Mouse (Mus musculus): Measurements from ENCODE around the gene Ephb3. TPM values are rescaled to one million over a fixed set of nuclear protein-coding genes. Genes with fewer than 3 reads are reported as not detected.
"Not testable (repeated sequence)": the region's sequence is repeated elsewhere in the genome, so short reads cannot be mapped to it uniquely, and the experiment has no call there.

Ephb3 gene
- total RNA-seq (2021), result 10 to 100 TPM; 19.2 to 22.8 TPM
- long read RNA-seq, experiment 1, full-length matches to known transcripts, result 15 of 23 reads
- long read RNA-seq, experiment 1, partial matches to known transcripts, result 6 of 23 reads
- long read RNA-seq, experiment 1, other reads (novel, unspliced or antisense), result 2 of 23 reads
- long read RNA-seq, experiment 2, full-length matches to known transcripts, result 6 of 17 reads
- long read RNA-seq, experiment 2, partial matches to known transcripts, result 7 of 17 reads
- long read RNA-seq, experiment 2, other reads (novel, unspliced or antisense), result 4 of 17 reads

DNA sequence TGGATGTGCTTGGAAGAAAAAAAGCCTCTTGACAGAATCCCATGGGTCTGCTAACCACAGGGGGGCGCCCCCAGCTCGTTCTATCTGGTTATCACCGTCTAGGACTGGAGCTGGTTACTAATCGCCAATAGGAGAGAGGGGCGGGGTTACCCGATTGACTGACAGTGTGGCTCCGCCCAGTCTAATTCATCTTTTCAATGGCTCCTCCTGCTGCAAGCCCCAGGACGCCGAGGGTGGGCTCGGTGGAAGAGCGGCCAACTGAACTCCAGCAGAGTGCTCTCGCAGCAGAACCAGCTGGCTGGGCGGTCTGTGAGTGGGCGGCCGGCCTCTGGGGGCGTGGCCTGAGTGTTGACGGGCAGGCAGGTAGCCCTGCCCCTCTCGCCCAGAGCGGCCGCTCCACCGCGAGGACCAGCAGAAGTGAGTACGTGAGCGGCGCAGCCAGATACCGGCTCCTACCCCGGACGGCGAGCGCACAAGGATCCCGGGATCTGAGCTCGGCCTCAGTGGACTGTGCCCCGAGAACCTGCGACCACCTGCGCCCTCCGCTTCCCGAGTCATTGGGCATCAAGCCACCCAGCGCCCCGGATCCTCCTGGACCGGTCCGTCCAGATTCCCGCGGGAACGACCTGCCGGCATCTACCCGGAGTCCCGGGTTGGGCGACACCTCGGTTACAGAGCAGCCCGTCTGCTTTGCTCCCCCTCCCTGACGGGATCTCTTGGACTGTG lies at the start of gene Ephb3:
TSS of gene Ephb3 (plus strand) at position 389 of the 726 bp plus-strand sequence.
- DNase-seq (ENCODE audit: low spot score in 2 of 2), result peak; percentile 99 to 100

DNA sequence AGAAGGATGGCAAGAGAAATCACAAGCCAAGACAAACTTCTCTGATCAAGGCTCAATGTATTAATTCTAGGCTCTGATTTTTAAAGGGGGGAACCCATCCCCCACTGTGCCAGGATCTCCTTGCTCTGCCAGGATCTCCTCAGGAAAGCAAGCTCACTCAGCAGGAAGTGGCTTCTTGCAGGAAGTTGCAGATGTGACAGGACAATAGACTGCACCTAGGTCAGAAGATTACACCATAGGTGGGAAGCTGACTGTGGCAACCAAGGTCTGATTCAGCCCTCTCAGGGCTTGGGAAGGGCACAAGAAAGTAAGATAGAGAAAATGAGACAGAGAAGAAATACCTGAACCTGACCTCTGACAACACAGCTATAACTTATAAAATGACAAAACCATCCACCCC lies 48.3 kb upstream of the Ephb3 start:
- not testable (repeated sequence) for DNase-seq (ENCODE audit: low spot score in 2 of 2)

DNA sequence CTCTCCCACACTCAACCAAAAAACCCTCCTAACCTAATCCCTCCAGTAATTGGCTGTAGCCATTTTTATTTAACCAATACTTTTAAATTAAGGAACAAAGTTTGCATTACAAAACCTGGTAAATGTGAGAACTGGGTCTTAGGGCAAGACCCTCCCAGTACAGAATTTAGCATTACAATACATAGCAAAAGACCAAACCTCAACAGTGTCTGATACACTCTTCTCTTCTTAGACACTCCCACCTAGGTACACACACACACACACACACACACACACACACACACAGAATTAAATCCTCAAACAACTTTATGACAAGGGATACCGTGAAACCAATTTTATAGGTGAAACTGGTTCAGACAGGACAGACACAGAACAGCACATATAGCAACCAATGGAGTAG lies 45.3 kb upstream of the Ephb3 start:
- DNase-seq (ENCODE audit: low spot score in 2 of 2), result not testable (repeated sequence)

DNA sequence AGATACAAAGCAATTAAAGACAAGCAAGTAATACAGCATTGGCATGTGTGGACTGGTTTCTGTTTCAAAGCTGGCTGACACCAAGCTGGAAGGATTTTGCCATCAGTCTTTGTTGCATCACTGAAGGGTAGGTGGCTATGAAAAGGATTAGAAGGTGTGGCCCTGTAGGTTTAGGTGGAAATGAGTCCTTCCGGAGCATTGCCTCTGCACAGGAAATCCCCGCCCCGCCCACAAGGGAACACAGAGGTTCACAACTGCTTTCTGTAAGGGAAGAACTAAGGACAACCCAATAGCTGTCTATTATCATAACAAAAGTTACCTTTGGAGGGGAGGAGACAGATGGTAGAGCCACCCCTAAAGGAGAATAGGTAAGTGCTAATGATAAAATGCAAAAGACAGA lies 41.1 kb upstream of the Ephb3 start:
- not testable (repeated sequence) for DNase-seq (ENCODE audit: low spot score in 2 of 2)

DNA sequence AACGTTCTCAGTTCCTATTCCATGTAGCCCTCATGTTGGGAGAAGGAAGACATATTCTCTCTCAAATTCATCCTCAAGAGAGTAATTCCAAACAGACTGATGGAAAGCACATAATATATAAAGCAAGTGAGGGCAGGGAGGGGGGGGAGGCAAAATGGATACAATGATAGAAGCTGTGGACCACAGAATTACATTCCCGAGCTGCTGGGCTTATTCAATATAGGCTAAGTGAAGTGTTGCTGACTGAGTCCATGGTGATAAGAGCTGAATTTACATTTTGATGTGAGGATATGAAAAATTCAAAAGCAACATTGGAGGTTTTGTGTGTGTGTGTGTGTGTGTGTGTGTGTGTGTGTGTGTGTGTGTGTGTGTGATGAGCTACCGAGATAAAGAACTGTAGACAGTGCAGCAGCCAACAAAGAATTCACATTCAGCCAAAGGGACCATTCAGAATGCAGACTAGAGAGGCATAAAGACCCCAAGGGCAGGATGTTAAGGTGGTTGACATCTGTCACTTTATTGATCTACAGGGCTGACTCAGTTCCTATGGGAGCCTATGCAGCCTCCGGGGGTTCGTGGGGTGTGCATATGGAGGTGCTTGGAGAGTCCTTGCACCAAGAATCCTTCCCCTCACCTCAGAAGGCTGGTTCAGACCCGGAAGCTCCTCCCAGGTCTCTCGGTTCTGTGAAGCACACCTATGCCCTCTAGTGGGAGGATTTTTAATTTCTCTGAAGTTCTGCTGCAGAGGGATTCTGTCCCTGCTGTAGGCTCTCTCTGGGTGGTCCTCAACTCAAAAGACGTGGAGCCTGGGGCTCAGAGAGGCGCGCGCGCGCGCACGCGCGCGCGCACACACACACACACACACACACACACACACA lies 39.0 kb upstream of the Ephb3 start:
- peak in 1 of 2 experiments; percentile 10 for DNase-seq (ENCODE audit: low spot score in 2 of 2)

DNA sequence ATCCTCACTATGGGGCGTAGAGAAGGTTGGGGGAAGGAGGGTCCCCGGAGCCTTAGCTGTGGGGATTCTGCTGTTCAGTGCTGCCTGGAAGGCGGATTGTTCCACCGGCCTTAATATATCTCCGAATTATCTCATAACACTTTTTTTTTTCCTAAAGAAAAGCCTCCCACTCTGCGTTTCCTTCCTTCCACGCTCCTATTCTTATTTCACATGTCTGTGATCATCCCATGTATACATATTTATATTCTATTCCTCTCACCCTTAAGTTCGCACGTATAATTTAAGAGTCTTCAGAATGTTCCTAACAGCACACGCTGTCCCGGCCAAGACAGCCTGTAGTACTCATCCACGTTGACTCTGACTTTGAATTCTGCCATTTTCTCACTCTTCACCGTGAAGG lies 35.8 kb upstream of the Ephb3 start:
- no peak for DNase-seq (ENCODE audit: low spot score in 2 of 2)

DNA sequence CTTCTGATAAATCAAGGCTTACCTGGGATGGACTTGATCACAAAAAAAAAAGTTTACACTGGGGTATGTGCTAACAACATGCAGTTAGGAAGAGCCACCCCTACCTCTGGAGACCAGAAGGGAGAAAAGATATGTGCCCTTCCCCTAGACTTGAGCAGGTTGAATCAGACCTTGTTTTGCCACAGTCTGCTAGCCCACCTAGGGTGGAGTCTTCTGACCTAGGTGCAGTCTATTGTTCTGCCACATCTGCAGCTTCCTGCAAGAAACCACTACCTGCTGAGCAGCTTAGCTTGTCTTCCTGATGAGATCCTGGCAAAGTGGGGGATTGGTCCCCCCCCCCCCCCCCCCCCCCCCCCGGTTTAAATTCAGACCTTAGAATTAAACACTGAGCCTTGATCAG lies 29.3 kb upstream of the Ephb3 start:
- DNase-seq (ENCODE audit: low spot score in 2 of 2), result no peak

DNA sequence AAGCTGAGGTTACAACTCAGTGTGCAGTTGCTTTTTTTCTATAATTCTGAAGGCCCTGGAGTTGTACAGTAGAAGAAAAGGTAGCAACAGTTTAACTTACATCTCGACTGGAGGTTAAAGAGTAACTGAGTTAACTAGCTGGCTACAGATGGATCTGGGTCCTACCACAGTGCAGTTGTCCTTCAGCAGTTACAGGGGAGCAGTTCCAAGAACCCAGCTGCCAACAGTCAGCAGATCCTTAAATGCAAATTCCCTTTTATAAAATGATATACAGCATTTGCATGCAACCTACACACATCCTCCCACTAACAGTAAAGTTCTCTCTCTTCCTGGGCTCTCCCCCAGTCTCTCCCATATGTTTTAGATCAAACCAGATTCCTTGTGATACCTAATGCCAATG lies 22.4 kb upstream of the Ephb3 start:
- no peak for DNase-seq (ENCODE audit: low spot score in 2 of 2)

DNA sequence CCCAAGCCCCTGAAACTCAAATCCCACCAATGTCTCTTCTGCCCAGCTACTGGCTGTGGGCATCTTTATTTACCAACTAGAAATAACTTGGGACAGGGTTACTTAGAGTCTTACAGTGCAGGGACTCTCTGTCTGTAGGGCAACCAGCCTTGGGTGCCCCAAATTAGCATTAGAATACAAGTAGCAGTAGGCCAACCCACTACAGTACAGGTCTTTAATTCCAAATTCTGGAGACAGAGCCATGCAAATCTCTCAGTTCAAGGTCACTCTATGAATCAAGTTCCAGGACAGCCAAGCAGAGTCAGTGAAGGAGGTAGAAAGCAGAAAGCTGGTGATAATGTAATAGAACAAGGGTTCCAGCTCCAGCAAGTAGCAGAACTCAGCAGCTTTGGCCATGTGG lies 19.9 kb upstream of the Ephb3 start:
- DNase-seq (ENCODE audit: low spot score in 2 of 2), result no peak

DNA sequence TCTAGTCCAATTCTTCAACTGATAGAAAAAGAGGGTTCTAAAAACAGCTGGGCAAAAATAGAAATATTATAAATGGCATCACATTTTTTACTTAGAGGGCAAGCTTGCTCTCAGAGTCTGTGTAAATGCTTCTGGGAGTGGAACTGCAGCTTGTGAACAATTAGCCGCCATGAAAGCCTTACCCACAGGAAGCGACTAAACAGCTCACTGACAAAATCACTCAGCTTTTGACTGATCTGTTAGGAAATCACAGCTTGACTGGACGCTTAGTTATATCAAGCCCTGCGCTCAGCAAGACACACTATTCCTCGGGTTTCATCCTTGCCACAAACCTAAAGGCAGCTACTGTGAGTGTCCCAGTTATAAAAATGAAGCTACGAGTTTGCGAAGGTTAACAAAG lies 17.0 kb upstream of the Ephb3 start:
- DNase-seq (ENCODE audit: low spot score in 2 of 2), result no peak

DNA sequence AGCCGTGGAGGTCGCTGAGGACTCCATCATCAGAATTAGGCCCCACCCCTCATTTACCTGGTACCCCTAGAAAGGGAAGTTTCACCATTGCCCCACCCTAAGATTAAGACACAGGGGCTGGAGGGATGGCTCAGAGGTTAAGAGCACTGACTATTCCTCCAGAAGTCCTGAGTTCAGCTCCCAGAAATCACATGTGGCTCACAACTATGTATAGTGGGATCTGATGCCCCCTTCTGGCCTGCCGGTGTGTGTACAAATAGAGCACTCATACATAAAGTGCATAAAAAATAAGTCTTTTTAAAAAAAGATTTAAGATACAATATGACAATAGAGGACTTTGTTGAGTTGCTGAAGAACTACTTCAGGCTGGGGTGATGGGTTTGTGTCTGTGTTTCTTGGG lies 16.2 kb upstream of the Ephb3 start:
- no peak for DNase-seq (ENCODE audit: low spot score in 2 of 2)

DNA sequence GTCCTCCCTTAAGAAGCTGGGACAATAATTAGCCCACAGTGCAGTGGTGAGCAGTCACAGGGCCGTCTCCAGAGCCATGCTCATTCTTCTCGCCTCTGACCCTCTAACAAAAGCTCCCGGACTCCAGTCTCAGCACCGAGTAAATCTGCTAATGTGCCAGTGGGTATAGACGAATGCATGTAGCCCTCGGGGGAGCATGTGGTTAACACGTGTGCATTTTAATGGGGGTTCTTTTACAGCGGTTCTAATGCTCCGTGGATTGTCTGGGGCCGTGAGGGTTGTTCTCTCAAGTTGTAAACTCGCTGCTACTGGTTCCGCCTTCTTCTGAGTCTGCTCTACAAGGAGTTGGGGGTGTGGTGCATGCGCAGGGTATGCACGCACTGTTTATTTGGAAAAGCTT lies 13.0 kb upstream of the Ephb3 start:
- DNase-seq (ENCODE audit: low spot score in 2 of 2), result no peak

DNA sequence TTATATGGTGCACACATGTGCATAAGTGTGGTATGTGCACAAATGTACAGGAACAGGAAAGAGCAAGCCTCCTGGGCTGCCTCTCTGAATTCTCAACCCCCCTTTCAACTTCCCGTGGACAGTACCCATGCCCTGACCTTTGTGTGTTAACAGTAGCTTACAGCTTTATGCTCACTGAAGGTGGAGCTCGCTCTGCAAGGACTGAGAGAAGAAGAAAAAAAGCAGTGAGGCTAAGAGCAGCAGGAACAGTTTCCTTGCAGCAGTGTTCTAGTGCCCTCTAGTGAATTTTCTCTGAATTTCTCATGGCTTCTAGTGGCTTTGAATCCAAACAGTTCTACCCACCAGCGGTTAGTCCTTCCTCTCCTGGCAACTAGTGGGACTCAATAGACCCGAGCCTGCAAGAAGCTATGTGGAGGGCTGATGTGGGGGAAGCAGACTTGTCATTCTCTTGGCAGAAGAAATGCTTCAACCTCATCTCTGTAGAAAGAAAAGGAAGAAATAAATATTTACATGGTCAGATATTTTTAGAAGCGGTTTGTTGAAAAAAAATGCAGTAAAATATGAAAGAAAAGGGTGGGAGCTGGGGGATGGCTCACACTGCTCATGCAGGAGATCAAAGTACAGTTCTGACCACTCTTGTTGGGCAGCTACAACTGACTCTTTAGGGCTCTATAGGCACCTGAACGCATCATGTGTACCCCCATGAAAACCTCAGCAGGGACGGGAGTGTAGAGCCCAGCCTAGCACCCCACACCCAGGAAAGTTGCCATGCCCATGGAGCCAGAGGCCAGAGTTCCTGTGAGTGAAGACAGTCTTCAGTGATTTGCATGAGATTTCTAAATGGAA lies 11.8 kb upstream of the Ephb3 start:
- DNase-seq (ENCODE audit: low spot score in 2 of 2), result peak in 1 of 2 experiments; percentile 86

DNA sequence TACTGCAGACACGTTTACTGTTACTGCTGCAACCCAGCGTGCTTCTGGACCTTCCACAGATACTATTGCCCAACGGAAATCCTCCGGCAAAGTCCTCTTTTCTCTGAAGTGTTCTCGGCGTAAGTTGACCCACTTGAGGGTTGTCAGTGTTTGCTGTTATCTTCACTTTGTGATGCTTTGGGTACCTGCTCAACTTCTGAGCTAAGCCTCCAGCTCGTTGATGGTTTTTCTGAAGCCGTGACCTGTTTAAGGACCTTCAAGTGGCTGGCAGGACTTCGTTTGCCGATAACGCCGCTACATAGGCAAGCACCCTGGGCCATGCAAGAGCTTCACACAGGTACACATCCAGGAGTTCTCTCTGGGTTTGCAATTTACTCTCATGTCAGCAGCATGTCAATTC lies 10.4 kb upstream of the Ephb3 start:
- DNase-seq (ENCODE audit: low spot score in 2 of 2), result no peak

DNA sequence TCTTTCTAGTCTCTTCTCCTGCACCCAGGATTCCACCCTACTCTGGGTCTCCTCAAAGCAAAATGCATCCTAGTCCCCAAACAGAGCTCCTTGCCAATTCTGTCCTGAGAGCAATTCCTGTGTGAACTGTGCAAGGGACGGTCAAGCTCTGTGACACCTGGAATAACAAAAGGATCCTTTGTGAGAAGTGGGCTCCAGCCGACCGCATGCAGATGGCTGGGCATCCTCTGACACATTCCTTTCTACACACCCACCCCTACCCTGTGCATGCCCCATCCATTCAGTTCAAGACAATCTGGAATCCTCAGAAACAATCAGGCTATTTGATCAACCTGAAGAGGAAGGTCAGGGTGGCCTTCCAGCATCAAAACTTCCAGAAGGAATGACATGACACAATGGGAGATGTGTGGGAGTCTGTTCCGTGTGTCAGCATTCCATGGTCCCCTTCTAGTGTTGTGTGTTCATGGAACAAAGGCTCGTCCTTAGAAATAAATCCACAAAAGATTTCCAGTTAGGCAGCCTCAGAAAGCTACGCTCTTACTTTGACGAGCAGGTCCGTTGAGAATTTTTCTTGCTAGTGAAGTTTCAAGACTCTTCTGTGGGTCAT lies 9.2 kb upstream of the Ephb3 start:
- no peak for DNase-seq (ENCODE audit: low spot score in 2 of 2)

DNA sequence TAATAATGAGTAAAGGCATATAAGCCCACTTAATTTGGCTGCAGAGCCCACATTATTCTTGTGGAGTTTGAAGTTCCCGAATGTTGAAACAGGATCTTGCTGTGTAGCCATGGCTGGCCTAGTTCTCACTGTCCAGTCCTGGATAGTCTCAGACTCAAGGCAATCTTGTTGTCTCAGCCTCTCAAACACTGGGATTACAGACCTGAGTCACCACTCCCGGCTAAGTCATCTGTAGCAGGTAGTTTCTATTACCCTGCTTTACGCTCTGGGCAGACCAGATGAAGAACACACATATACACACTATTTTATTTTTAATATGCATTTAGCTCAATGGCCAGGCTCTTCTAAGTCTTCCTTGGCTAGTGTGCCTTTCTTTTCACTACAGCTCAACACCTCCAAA lies 8.0 kb upstream of the Ephb3 start:
- DNase-seq (ENCODE audit: low spot score in 2 of 2), result no peak

DNA sequence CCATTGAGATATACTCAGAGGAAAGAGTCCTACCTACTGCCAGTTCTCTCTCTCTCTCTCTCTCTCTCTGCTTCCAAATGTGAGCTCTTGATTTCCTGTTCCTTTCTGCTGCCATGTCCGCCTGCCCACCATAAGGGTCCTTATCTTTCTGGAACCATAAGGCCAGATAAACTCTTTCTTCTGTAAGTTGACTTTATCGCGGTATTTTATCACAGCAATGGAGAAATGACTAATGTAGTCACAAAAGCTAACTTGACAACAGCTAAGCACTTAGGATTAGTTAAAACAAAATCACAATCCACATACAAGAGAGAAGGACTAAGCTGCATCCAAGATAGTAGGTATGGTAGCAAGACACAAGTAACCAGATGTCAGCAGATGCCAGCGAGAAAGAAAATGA lies 7.0 kb upstream of the Ephb3 start:
- no peak for DNase-seq (ENCODE audit: low spot score in 2 of 2)

DNA sequence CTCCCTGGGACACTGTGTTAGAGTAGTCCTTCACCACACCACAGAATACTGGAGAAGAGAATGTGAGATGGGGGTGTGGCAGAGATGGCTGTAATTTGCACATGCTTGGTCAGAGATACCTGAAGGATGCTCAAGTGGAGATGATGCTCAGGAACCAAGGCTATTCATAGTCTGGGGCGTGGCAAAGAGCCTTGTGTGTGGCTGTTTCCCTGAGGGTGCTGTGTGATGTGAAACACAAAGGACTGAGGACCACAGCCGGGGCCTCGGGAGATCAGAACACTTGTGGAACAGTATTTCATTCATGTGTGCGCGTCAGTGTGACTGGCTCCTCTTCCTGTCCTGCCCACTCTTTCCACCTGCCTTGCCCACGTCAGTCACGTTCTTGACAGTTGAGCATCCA lies 6.5 kb upstream of the Ephb3 start:
- DNase-seq (ENCODE audit: low spot score in 2 of 2), result no peak

DNA sequence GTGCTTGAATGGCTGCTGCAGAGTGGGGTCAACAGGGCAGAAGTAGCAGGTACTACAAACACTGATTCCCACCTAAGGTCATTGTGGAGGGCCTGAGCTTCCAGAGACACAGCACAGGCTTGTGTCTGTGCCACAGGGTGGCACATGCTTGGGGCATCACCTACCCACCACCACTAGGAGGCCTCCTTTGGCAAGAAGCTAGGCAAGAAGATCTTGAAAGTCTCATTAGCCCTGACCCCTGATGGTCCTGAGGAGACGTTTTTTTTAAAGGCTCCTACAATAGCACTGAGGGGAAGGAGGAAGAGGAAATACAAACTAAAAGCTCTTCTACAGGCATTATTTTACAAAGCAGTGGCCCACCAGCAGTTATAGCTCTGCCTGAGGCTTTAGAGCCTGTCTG lies 6.0 kb upstream of the Ephb3 start:
- no peak for DNase-seq (ENCODE audit: low spot score in 2 of 2)

DNA sequence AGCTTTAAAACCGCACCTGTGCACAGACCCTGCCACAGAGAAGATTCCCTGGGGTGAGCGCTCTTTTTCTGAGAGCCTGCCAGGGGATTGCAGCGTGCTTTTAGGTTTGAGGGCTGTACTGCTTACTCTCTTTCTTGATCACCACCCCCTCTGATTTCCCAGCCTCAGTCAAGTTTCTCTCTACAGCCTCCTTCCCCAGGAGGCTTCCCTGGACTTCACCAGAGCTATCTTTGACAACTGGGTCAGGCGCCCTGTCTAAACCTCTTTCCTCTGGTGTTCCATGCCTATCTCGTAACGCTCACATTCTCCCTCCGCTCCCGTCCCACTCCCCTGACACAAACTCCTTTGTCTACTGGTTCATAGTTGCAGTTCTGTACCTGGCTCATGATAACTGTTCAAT lies 5.1 kb upstream of the Ephb3 start:
- no peak for DNase-seq (ENCODE audit: low spot score in 2 of 2)

DNA sequence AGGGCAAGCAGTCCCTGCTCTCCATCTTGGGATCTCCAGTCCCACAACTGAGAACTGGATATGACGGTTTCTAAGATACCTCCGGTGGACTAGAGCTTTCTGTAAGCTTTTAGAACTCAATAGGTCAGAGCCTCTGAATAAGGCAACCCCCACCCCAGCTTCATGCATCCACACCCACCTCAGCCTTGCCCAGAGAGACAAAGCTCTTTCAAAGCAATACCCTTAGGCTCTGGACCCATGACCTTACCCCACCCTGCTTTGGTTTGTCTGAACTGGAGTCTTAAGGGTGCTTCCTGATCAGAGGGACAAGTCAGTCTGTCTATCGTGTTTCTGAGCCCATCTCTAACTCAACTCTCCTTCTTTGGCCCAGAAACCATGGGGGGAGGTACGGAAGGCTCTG lies 1.8 kb upstream of the Ephb3 start:
- DNase-seq (ENCODE audit: low spot score in 2 of 2), result no peak

Measured in layer of hippocampus, postnatal 14 days (tissue).